Mouse (Mus musculus) limb, embryonic 14.5 days (tissue): Measurements from ENCODE around the gene Rpl32. TPM values are rescaled to one million over a fixed set of nuclear protein-coding genes. Genes with fewer than 3 reads are reported as not detected.

ENCODE experiments used
- ATAC-seq: fragments of 200-750 bp; cut with Nextera tagmentation; 2 replicates; pipeline ENCODE4 v1.8.0; 2017; ENCODE audit warnings: low read depth, moderate number of reproducible peaks, moderate TSS enrichment; ENCODE audit not compliant: low FRiP score
- DNase-seq: peaks from one replicate; pipeline ENCODE4 v3.0.0-alpha.2; 2015; ENCODE audit warnings: low spot score
- H3K27ac ChIP-seq: fragments of 300-500 bp; sonication (generic); replicated peaks from 2 replicates; pipeline ENCODE4 v1.5.1; 2014; ENCODE audit warnings: low read depth, mild to moderate bottlenecking, low read length, moderate library complexity, mixed read lengths
- H3K27me3 ChIP-seq: fragments of 300-500 bp; sonication (generic); 2 replicates; pipeline ENCODE4 v1.6.1; 2014; ENCODE audit warnings: low read length, mixed read lengths; ENCODE audit not compliant: control insufficient read depth, insufficient read depth
- H3K36me3 ChIP-seq: fragments of 300-500 bp; sonication (generic); 2 replicates; pipeline ENCODE4 v1.6.1; 2014; ENCODE audit warnings: mild to moderate bottlenecking, low read length, moderate library complexity, mixed read lengths; ENCODE audit not compliant: control insufficient read depth, insufficient read depth
- H3K4me1 ChIP-seq: fragments of 300-500 bp; sonication (generic); 2 replicates; pipeline ENCODE4 v1.6.1; 2014; ENCODE audit warnings: antibody characterized with exemption, low read length, mixed read lengths; ENCODE audit not compliant: control insufficient read depth, insufficient read depth
- H3K4me2 ChIP-seq: fragments of 300-500 bp; sonication (generic); replicated peaks from 2 replicates; pipeline ENCODE4 v1.6.1; 2014; ENCODE audit warnings: low read depth, mild to moderate bottlenecking, low read length, moderate library complexity; ENCODE audit not compliant: severe bottlenecking
- H3K4me3 ChIP-seq: fragments of 300-500 bp; sonication (generic); replicated peaks from 2 replicates; pipeline ENCODE4 v1.5.1; 2014; ENCODE audit warnings: low read length
- H3K9ac ChIP-seq: fragments of 300-500 bp; sonication (generic); 2 replicates; pipeline ENCODE4 v1.6.1; 2014; ENCODE audit warnings: mild to moderate bottlenecking, low read depth, low read length, moderate library complexity; ENCODE audit not compliant: severe bottlenecking
- H3K9me3 ChIP-seq: fragments of 300-500 bp; sonication (generic); 2 replicates; pipeline ENCODE4 v1.6.1; 2016; ENCODE audit warnings: low read length; ENCODE audit not compliant: control insufficient read depth
- POLR2A ChIP-seq: fragments of 200-500 bp; IDR thresholded peaks from 2 replicates; pipeline ENCODE4 v1.8.0; 2012; ENCODE audit warnings: inconsistent platforms, mild to moderate bottlenecking, moderate library complexity, borderline replicate concordance; ENCODE audit not compliant: insufficient read depth, insufficient read length; ENCODE audit errors: extremely low read depth
- WGBS: fragments of 180-500 bp; shearing (Covaris S2); extraction: QIAGEN DNeasy Blood & Tissue Kit; methylation state at CpG from one replicate; pipeline ENCODE4 v1.1.7; 2014; 5-methylcytosine and 5-hydroxymethylcytosine counted together
- polyA plus RNA-seq, 2 experiments: library from polyadenylated mRNA; depleted of rRNA in 1 of 2; stranded (reverse) in 1 of 2; unstranded in 1 of 2; fragments of >200 nt; fragmentation: Nextera tagmentation in 1 of 2; extraction: Ambion mirVana in 1 of 2; gene quantifications; 2 replicates each; pipeline versions ENCODE4 v1.2.1 to v1.2.3; 2012 to 2014

The Rpl32 gene
- polyA plus RNA-seq, 2 experiments: 2,604 to 2,685 TPM

- peaks cover 21% of the 10 kb centered on the region for H3K4me1 ChIP-seq
- no peaks in the 10 kb centered on the region for H3K36me3 ChIP-seq
- ATAC-seq: no peak
- no peaks in the 10 kb centered on the region for H3K9me3 ChIP-seq
- no peak overlapping the region for H3K27ac ChIP-seq
- no peak for DNase-seq
- no peak for TF ChIP-seq POLR2A
- H3K9ac ChIP-seq: no peak overlapping the region
- 67% methylated on average over 9 of the region's 9 CpGs for WGBS
- no peak overlapping the region for H3K4me3 ChIP-seq
- H3K27me3 ChIP-seq: no peaks in the 10 kb centered on the region
- no peak overlapping the region for H3K4me2 ChIP-seq
These were observed 41.2 kb downstream of the Rpl32 start for GRCm38 (mm10) chr6:115767357-115767756.

GRCm38 (mm10) chr6:115764179-115764578, 44.4 kb downstream of the Rpl32 start:
- H3K27ac ChIP-seq: peak overlapping the region; percentile 53
- H3K4me3 ChIP-seq: no peak overlapping the region
- H3K9me3 ChIP-seq: no peaks in the 10 kb centered on the region
- peak overlapping the region; percentile 25; the same call in 1 of the 2 replicates for H3K4me2 ChIP-seq
- peak; percentile 90 for ATAC-seq
- H3K4me1 ChIP-seq: peaks cover 24% of the 10 kb centered on the region
- peak; percentile 87 for DNase-seq
- no peaks in the 10 kb centered on the region for H3K36me3 ChIP-seq
- WGBS: 8% methylated on average over 7 of the region's 7 CpGs
- H3K9ac ChIP-seq: 0 out of 2 replicates have a peak overlapping the region, but pooled peaks have one; percentile 34
- TF ChIP-seq POLR2A: no peak
- no peaks in the 10 kb centered on the region for H3K27me3 ChIP-seq

- peaks cover 24% of the 10 kb centered on the region for H3K4me1 ChIP-seq
- no peak within 1 kb of the TSS for H3K9ac ChIP-seq
- peak within 1 kb of the TSS; percentile 38; the same call in 1 of the 2 replicates for H3K27ac ChIP-seq
- no peaks in the 10 kb centered on the region for H3K36me3 ChIP-seq
- no peaks in the 10 kb centered on the region for H3K27me3 ChIP-seq
- TF ChIP-seq POLR2A: no peak
- H3K4me3 ChIP-seq: no peak within 1 kb of the TSS
- no peaks in the 10 kb centered on the region for H3K9me3 ChIP-seq
- ATAC-seq (no peak), DNase-seq (no peak)
- H3K4me2 ChIP-seq: no peak within 1 kb of the TSS
- WGBS: 5% methylated on average over 9 of the region's 9 CpGs
These were observed 46.4 kb downstream of the Rpl32 start, which contains the start of gene Tmem40 for GRCm38 (mm10) chr6:115761995-115762756. Gene Tmem40, minus strand, starts transcription at chr6:115762410.

GRCm38 (mm10) chr6:115760982-115761381, 47.6 kb downstream of the Rpl32 start:
- Histone ChIP-seq H3K9me3 (no peaks in the 10 kb centered on the region), H3K4me2 (no peak overlapping the region), H3K4me3 (no peak overlapping the region), H3K36me3 (no peaks in the 10 kb centered on the region), H3K27me3 (no peaks in the 10 kb centered on the region), H3K9ac (no peak overlapping the region), H3K27ac (no peak overlapping the region), H3K4me1 (peaks cover 24% of the 10 kb centered on the region)
- ATAC-seq (no peak), DNase-seq (no peak)
- no peak for TF ChIP-seq POLR2A
- 59% methylated on average over 4 of the region's 4 CpGs for WGBS

GRCm38 (mm10) chr6:115760137-115760536, 48.4 kb downstream of the Rpl32 start:
- 94% methylated on average over 4 of the region's 4 CpGs for WGBS
- no peak overlapping the region for H3K4me2 ChIP-seq
- H3K9me3 ChIP-seq: no peaks in the 10 kb centered on the region
- H3K9ac ChIP-seq: no peak overlapping the region
- H3K4me3 ChIP-seq: no peak overlapping the region
- no peaks in the 10 kb centered on the region for H3K36me3 ChIP-seq
- DNase-seq (no peak), ATAC-seq (no peak)
- H3K27ac ChIP-seq: no peak overlapping the region
- no peak for TF ChIP-seq POLR2A
- H3K4me1 ChIP-seq: peaks cover 24% of the 10 kb centered on the region
- no peaks in the 10 kb centered on the region for H3K27me3 ChIP-seq
